Mouse (Mus musculus) ZHBTc4 (cell line): ENCODE measurements around the gene Pnpla1.

ENCODE experiments used
- DNase-seq: peaks from one replicate; pipeline ENCODE4 v3.0.0-alpha.2; 2011; ENCODE audit warnings: low read depth, low spot score

Pnpla1 gene

GRCm38 (mm10) chr17:28883941-28884516 lies 25.8 kb downstream of the Pnpla1 start:
- no peak for DNase-seq

- DNase-seq, result no peak
These were observed 27.0 kb downstream of the Pnpla1 start for GRCm38 (mm10) chr17:28885231-28885630.

- no peak for DNase-seq
These were observed 28.1 kb downstream of the Pnpla1 start for GRCm38 (mm10) chr17:28886266-28886665.

- DNase-seq, result peak; percentile 71
These were observed 36.0 kb downstream of the Pnpla1 start for GRCm38 (mm10) chr17:28894050-28894767.

GRCm38 (mm10) chr17:28895217-28895875 lies 37.1 kb downstream of the Pnpla1 start:
- DNase-seq, result peak; percentile 97

- peak; percentile 87 for DNase-seq
These were observed 38.0 kb downstream of the Pnpla1 start for GRCm38 (mm10) chr17:28896095-28896780.

GRCm38 (mm10) chr17:28897817-28898216 lies 39.6 kb downstream of the Pnpla1 start:
- DNase-seq, result no peak

GRCm38 (mm10) chr17:28898249-28898648 lies 40.0 kb downstream of the Pnpla1 start:
- DNase-seq, result peak; percentile 56

GRCm38 (mm10) chr17:28899427-28899826 lies 41.2 kb downstream of the Pnpla1 start:
- DNase-seq, result no peak

- peak; percentile 66 for DNase-seq
These were observed 43.3 kb downstream of the Pnpla1 start for GRCm38 (mm10) chr17:28901559-28901958.

- peak; percentile 82 for DNase-seq
These were observed 46.5 kb downstream of the Pnpla1 start for GRCm38 (mm10) chr17:28904546-28905376.

GRCm38 (mm10) chr17:28905377-28905916 lies 47.2 kb downstream of the Pnpla1 start:
- peak; percentile 45 for DNase-seq

GRCm38 (mm10) chr17:28907959-28908358 lies 49.7 kb downstream of the Pnpla1 start:
- no peak for DNase-seq

GRCm38 (mm10) chr17:28909252-28909941 lies 51.2 kb downstream of the Pnpla1 start:
- DNase-seq, result peak; percentile 88

GRCm38 (mm10) chr17:28910139-28910538 lies 51.9 kb downstream of the Pnpla1 start:
- peak; percentile 66 for DNase-seq

GRCm38 (mm10) chr17:28913200-28913599 lies 55.0 kb downstream of the Pnpla1 start:
- DNase-seq, result no peak

- DNase-seq, result no peak
These were observed 55.7 kb downstream of the Pnpla1 start for GRCm38 (mm10) chr17:28913940-28914339.

GRCm38 (mm10) chr17:28915060-28915628 lies 56.9 kb downstream of the Pnpla1 start, which contains the start of gene 4930539E08Rik:
Gene 4930539E08Rik (minus strand): TSS chr17:28915324.
- no peak for DNase-seq

GRCm38 (mm10) chr17:28916520-28916919 lies 58.3 kb downstream of the Pnpla1 start:
- no peak for DNase-seq

GRCm38 (mm10) chr17:28921086-28921485 lies 62.9 kb downstream of the Pnpla1 start:
- no peak for DNase-seq
